Mouse (Mus musculus) activated CD4-positive, CD25-positive, alpha-beta regulatory T cell, adult 4 months (primary cell): ENCODE measurements around the gene Plxnb2. TPM values are rescaled to one million over a fixed set of nuclear protein-coding genes. Genes with fewer than 3 reads are reported as not detected.

Experiments
- ATAC-seq: one replicate; pipeline ENCODE4 v1.8.0; 2017
- polyA plus RNA-seq, 2 experiments: library from polyadenylated mRNA; unstranded; fragments of 100-300 nt; shearing (Covaris generic); gene quantifications; one replicate each; pipeline ENCODE4 v1.2.1; 2017

Plxnb2 gene
- 1 to 10 TPM; 1.0 to 2.1 TPM for polyA plus RNA-seq

GRCm38 (mm10) chr15:89180571-89181229 lies at the start of gene Plxnb2:
Plxnb2 (minus strand) TSS chr15:89180788.
- ATAC-seq = no peak

- no peak for ATAC-seq
Observed at GRCm38 (mm10) chr15:89215611-89216233, 35.1 kb upstream of the Plxnb2 start.

GRCm38 (mm10) chr15:89214953-89215352 lies 34.4 kb upstream of the Plxnb2 start:
- no peak for ATAC-seq

GRCm38 (mm10) chr15:89213517-89213916 lies 32.9 kb upstream of the Plxnb2 start:
- ATAC-seq = no peak

GRCm38 (mm10) chr15:89212495-89212894 lies 31.9 kb upstream of the Plxnb2 start:
- no peak for ATAC-seq

GRCm38 (mm10) chr15:89211716-89212461 lies 31.3 kb upstream of the Plxnb2 start:
- no peak for ATAC-seq

GRCm38 (mm10) chr15:89210915-89211715 lies 30.5 kb upstream of the Plxnb2 start, which contains the start of gene Ppp6r2:
Ppp6r2 (plus strand) TSS chr15:89211553.
- peak; percentile 53 for ATAC-seq

- peak; percentile 46 for ATAC-seq
Observed at GRCm38 (mm10) chr15:89209886-89210761, 29.5 kb upstream of the Plxnb2 start.

GRCm38 (mm10) chr15:89207457-89207856 lies 26.9 kb upstream of the Plxnb2 start:
- ATAC-seq = no peak

GRCm38 (mm10) chr15:89197056-89197455 lies 16.5 kb upstream of the Plxnb2 start:
- ATAC-seq = no peak

- ATAC-seq = peak; percentile 96
Observed at GRCm38 (mm10) chr15:89196313-89196706, 15.7 kb upstream of the Plxnb2 start, which contains the start of gene Dennd6b. Dennd6b (minus strand) TSS chr15:89196496.

GRCm38 (mm10) chr15:89195690-89196312 lies 15.2 kb upstream of the Plxnb2 start:
- ATAC-seq = peak; percentile 76

- ATAC-seq = no peak
Observed at GRCm38 (mm10) chr15:89195261-89195681, 14.7 kb upstream of the Plxnb2 start.

- no peak for ATAC-seq
Observed at GRCm38 (mm10) chr15:89184937-89185227, 4.3 kb upstream of the Plxnb2 start.

- ATAC-seq = no peak
Observed at GRCm38 (mm10) chr15:89184141-89184936, 3.8 kb upstream of the Plxnb2 start.

GRCm38 (mm10) chr15:89182842-89183241 lies 2.3 kb upstream of the Plxnb2 start:
- ATAC-seq = no peak

- no peak for ATAC-seq
Observed at GRCm38 (mm10) chr15:89182328-89182741, 1.7 kb upstream of the Plxnb2 start.

GRCm38 (mm10) chr15:89181561-89182270 lies 1.1 kb upstream of the Plxnb2 start:
- ATAC-seq = no peak

- ATAC-seq = no peak
Observed at GRCm38 (mm10) chr15:89180081-89180541, 477 bp downstream of the Plxnb2 start.

- ATAC-seq = no peak
Observed at GRCm38 (mm10) chr15:89179630-89179964, 991 bp downstream of the Plxnb2 start.
